Mouse (Mus musculus): Measurements from ENCODE around the gene Taz. TPM values are rescaled to one million over a fixed set of nuclear protein-coding genes. Genes with fewer than 3 reads are reported as not detected.

Gene Taz
- total RNA-seq, 1 experiment = 32.8 TPM

GRCm38 (mm10) chrX:74246693-74247092 lies 35.0 kb upstream of the Taz start:
- Histone ChIP-seq H3K9me3 (ENCODE audit: control insufficient read depth, insufficient read depth, low read depth, low read length) (no peaks in the 10 kb centered on the region), H3K27ac (ENCODE audit: insufficient read depth, low read depth, low read length, poor library complexity, severe bottlenecking) (no peak overlapping the region), H3K4me1 (ENCODE audit: control insufficient read depth in 2 of 2, insufficient read depth in 2 of 2, low read length in 2 of 2, poor library complexity in 1 of 2) (0 out of 4 replicates have a peak, but pooled peaks cover 0 to 3% of the 10 kb centered on the region in 2 experiments), H3K4me3 (ENCODE audit: insufficient read depth in 1 of 2, low read depth in 1 of 2, low read length in 2 of 2, poor library complexity in 1 of 2, severe bottlenecking in 1 of 2) (peak overlapping the region; percentile 57 to 85), H3K36me3 (ENCODE audit: control insufficient read depth, insufficient read depth, low read length, poor library complexity, severe bottlenecking) (peaks cover 19% of the 10 kb centered on the region), H3K9ac (ENCODE audit: insufficient read depth, low read depth, low read length, poor library complexity, severe bottlenecking) (0 out of 2 replicates have a peak overlapping the region, but pooled peaks have one; percentile 20)
- TF ChIP-seq CHD2 (IDR thresholded peaks at IDR 0.05; ENCODE audit: low read depth, low read length) = no peak
- TF ChIP-seq HCFC1 (IDR thresholded peaks at IDR 0.05; ENCODE audit: borderline replicate concordance, insufficient read depth, low read length) = no peak
- DNase-seq (ENCODE audit: low read depth, low spot score) = no peak
- in situ Hi-C loops (cut with MboI; ENCODE audit: low sequenced_read_pairs in 2 of 2, unreplicated experiment in 2 of 2) = loop anchor here (10.0 to 25.0 kb wide), 2 partner anchors 168 to 284 kb away; partner anchors contain the start of gene Hcfc1 (in 1 of the 2)

GRCm38 (mm10) chrX:74248651-74249050 lies 33.1 kb upstream of the Taz start:
- in situ Hi-C loops (cut with MboI; ENCODE audit: low sequenced_read_pairs in 2 of 2, unreplicated experiment in 2 of 2) = loop anchor here (10.0 to 25.0 kb wide), 2 partner anchors 166 to 286 kb away; partner anchors contain the start of gene Hcfc1 (in 1 of the 2)
- no peak overlapping the region for H3K27ac ChIP-seq (ENCODE audit: insufficient read depth, low read depth, low read length, poor library complexity, severe bottlenecking)

GRCm38 (mm10) chrX:74249615-74250014 lies 32.1 kb upstream of the Taz start, which contains the start of gene Flna:
Flna (minus strand) TSS chrX:74249820.
- no peak within 1 kb of the TSS for H3K27ac ChIP-seq (ENCODE audit: insufficient read depth, low read depth, low read length, poor library complexity, severe bottlenecking)
- TF ChIP-seq HCFC1 (IDR thresholded peaks at IDR 0.05; ENCODE audit: borderline replicate concordance, insufficient read depth, low read length) = no peak
- no peak for DNase-seq (ENCODE audit: low read depth, low spot score)
- in situ Hi-C loops (cut with MboI; ENCODE audit: low sequenced_read_pairs in 2 of 2, unreplicated experiment in 2 of 2) = loop anchor here (10.0 to 25.0 kb wide), 2 partner anchors 165 to 287 kb away; partner anchors contain the start of gene Hcfc1 (in 1 of the 2)
- H3K9ac ChIP-seq (ENCODE audit: insufficient read depth, low read depth, low read length, poor library complexity, severe bottlenecking) = peak within 1 kb of the TSS; percentile 61
- 0 out of 4 replicates have a peak, but pooled peaks cover 0 to 3% of the 10 kb centered on the region in 2 experiments for H3K4me1 ChIP-seq (ENCODE audit: control insufficient read depth in 2 of 2, insufficient read depth in 2 of 2, low read length in 2 of 2, poor library complexity in 1 of 2)
- H3K4me3 ChIP-seq (ENCODE audit: insufficient read depth in 1 of 2, low read depth in 1 of 2, low read length in 2 of 2, poor library complexity in 1 of 2, severe bottlenecking in 1 of 2) = peak within 1 kb of the TSS; percentile 67 to 70
- H3K36me3 ChIP-seq (ENCODE audit: control insufficient read depth, insufficient read depth, low read length, poor library complexity, severe bottlenecking) = no peaks in the 10 kb centered on the region
- no peaks in the 10 kb centered on the region for H3K9me3 ChIP-seq (ENCODE audit: control insufficient read depth, insufficient read depth, low read depth, low read length)

More at GRCm38 (mm10) chrX:74248651-74249050, 33.1 kb upstream of the Taz start:
- no peak for DNase-seq (ENCODE audit: low read depth, low spot score)
- H3K36me3 ChIP-seq (ENCODE audit: control insufficient read depth, insufficient read depth, low read length, poor library complexity, severe bottlenecking) = 0 out of 2 replicates have a peak, but pooled peaks cover 2% of the 10 kb centered on the region
- H3K4me3 ChIP-seq (ENCODE audit: insufficient read depth in 1 of 2, low read depth in 1 of 2, low read length in 2 of 2, poor library complexity in 1 of 2, severe bottlenecking in 1 of 2) = no peak overlapping the region
- H3K4me1 ChIP-seq (ENCODE audit: control insufficient read depth in 2 of 2, insufficient read depth in 2 of 2, low read length in 2 of 2, poor library complexity in 1 of 2) = 0 out of 4 replicates have a peak, but pooled peaks cover 0 to 3% of the 10 kb centered on the region in 2 experiments
- TF ChIP-seq ZNF384 (IDR thresholded peaks at IDR 0.05; ENCODE audit: low read depth, low read length) = no peak
- no peak overlapping the region for H3K9ac ChIP-seq (ENCODE audit: insufficient read depth, low read depth, low read length, poor library complexity, severe bottlenecking)
- no peaks in the 10 kb centered on the region for H3K9me3 ChIP-seq (ENCODE audit: control insufficient read depth, insufficient read depth, low read depth, low read length)

GRCm38 (mm10) chrX:74254153-74254887 lies 27.4 kb upstream of the Taz start, which contains the start of gene Emd:
Emd (plus strand) TSS chrX:74254687.
- Histone ChIP-seq H3K9ac (ENCODE audit: insufficient read depth, low read depth, low read length, poor library complexity, severe bottlenecking) (peak within 1 kb of the TSS; percentile 89), H3K4me3 (ENCODE audit: insufficient read depth in 1 of 2, low read depth in 1 of 2, low read length in 2 of 2, poor library complexity in 1 of 2, severe bottlenecking in 1 of 2) (peak within 1 kb of the TSS; percentile 78 to 88), H3K27ac (ENCODE audit: insufficient read depth, low read depth, low read length, poor library complexity, severe bottlenecking) (peak within 1 kb of the TSS; percentile 71), H3K36me3 (ENCODE audit: control insufficient read depth, insufficient read depth, low read length, poor library complexity, severe bottlenecking) (peaks cover 10% of the 10 kb centered on the region), H3K9me3 (ENCODE audit: control insufficient read depth, insufficient read depth, low read depth, low read length) (no peaks in the 10 kb centered on the region), H3K4me1 (ENCODE audit: control insufficient read depth in 2 of 2, insufficient read depth in 2 of 2, low read length in 2 of 2, poor library complexity in 1 of 2) (no peaks in the 10 kb centered on the region)
- TF ChIP-seq HCFC1 (IDR thresholded peaks at IDR 0.05; ENCODE audit: borderline replicate concordance, insufficient read depth, low read length) = no peak
- TF ChIP-seq MAFK (IDR thresholded peaks at IDR 0.05; ENCODE audit: insufficient read depth, low read depth, low read length) = no peak
- TF ChIP-seq CHD2 (IDR thresholded peaks at IDR 0.05; ENCODE audit: low read depth, low read length) = no peak
- no peak for TF ChIP-seq ZC3H11A (IDR thresholded peaks at IDR 0.05; ENCODE audit: borderline replicate concordance, low read depth, low read length)
- no peak for TF ChIP-seq ZNF384 (IDR thresholded peaks at IDR 0.05; ENCODE audit: low read depth, low read length)
- in situ Hi-C loops (cut with MboI; ENCODE audit: low sequenced_read_pairs in 2 of 2, unreplicated experiment in 2 of 2) = no loop called here
- DNase-seq (ENCODE audit: low read depth, low spot score) = peak; percentile 79

Measured in ES-E14 (cell line).